Mouse (Mus musculus): ENCODE results near the gene Mycbp2.

The Mycbp2 gene

GRCm38 (mm10) chr14:103102246-103102645, 244.4 kb downstream of the Mycbp2 start:
- DNase-seq (ENCODE audit: low spot score): no peak

GRCm38 (mm10) chr14:103101171-103101570, 245.4 kb downstream of the Mycbp2 start:
- DNase-seq (ENCODE audit: low spot score): no peak

- no peak for DNase-seq (ENCODE audit: low spot score)
Observed at GRCm38 (mm10) chr14:103100296-103100695, 246.3 kb downstream of the Mycbp2 start.

- peak; percentile 85 for DNase-seq (ENCODE audit: low spot score)
Observed at GRCm38 (mm10) chr14:103099238-103099933, 247.2 kb downstream of the Mycbp2 start, which contains the start of gene Fbxl3. Fbxl3 (minus strand) TSS chr14:103099566.

- peak; percentile 86 for DNase-seq (ENCODE audit: low spot score)
Observed at GRCm38 (mm10) chr14:103098587-103099235, 247.9 kb downstream of the Mycbp2 start.

- no peak for DNase-seq (ENCODE audit: low spot score)
Observed at GRCm38 (mm10) chr14:103098213-103098586, 248.4 kb downstream of the Mycbp2 start.

GRCm38 (mm10) chr14:103096621-103097020, 250.0 kb downstream of the Mycbp2 start:
- DNase-seq (ENCODE audit: low spot score): no peak

GRCm38 (mm10) chr14:103095826-103096225, 250.8 kb downstream of the Mycbp2 start:
- DNase-seq (ENCODE audit: low spot score): no peak

GRCm38 (mm10) chr14:103095036-103095435, 251.6 kb downstream of the Mycbp2 start:
- no peak for DNase-seq (ENCODE audit: low spot score)

- DNase-seq (ENCODE audit: low spot score): no peak
Observed at GRCm38 (mm10) chr14:103093670-103094069, 252.9 kb downstream of the Mycbp2 start.

GRCm38 (mm10) chr14:103093236-103093635, 253.4 kb downstream of the Mycbp2 start:
- no peak for DNase-seq (ENCODE audit: low spot score)

GRCm38 (mm10) chr14:103088624-103089023, 258.0 kb downstream of the Mycbp2 start:
- DNase-seq (ENCODE audit: low spot score): peak; percentile 45

GRCm38 (mm10) chr14:103087846-103088245, 258.8 kb downstream of the Mycbp2 start:
- DNase-seq (ENCODE audit: low spot score): no peak

GRCm38 (mm10) chr14:103086671-103087324, 259.8 kb downstream of the Mycbp2 start:
- no peak for DNase-seq (ENCODE audit: low spot score)

GRCm38 (mm10) chr14:103085840-103086533, 260.6 kb downstream of the Mycbp2 start:
- no peak for DNase-seq (ENCODE audit: low spot score)

- DNase-seq (ENCODE audit: low spot score): peak; percentile 34
Observed at GRCm38 (mm10) chr14:103079209-103079977, 267.2 kb downstream of the Mycbp2 start.

GRCm38 (mm10) chr14:103078006-103078912, 268.4 kb downstream of the Mycbp2 start:
- no peak for DNase-seq (ENCODE audit: low spot score)

GRCm38 (mm10) chr14:103077272-103078005, 269.2 kb downstream of the Mycbp2 start:
- no peak for DNase-seq (ENCODE audit: low spot score)

GRCm38 (mm10) chr14:103075166-103075565, 271.4 kb downstream of the Mycbp2 start:
- DNase-seq (ENCODE audit: low spot score): no peak

- no peak for DNase-seq (ENCODE audit: low spot score)
Observed at GRCm38 (mm10) chr14:103073825-103074224, 272.8 kb downstream of the Mycbp2 start.
